Comparison of ENCODE assay signal across 8 mouse cellular contexts in the genomic region with DNA sequence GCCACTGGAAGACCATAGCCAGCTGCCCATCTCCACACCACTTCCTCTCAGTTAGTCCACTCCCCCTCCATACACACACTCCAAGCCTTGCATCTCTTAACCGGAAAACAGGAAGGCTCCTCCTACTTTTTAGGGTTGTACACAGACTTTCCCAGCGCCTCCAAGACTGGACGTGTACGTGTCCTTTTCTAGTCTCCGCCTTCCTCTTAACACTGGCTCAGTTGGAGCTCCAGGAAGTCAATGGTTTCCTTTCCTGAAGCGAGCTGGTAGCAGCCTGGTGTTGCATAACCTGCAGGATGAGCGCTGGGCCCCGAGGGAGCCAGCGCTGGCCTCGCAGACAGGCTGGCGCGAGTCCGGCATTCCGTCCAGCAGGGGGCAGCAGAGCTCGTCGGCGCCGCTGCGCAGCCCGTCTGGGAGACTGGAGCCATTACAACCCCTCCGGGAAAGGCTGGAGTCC.
DNase-seq lines count a peak whose midpoint lies in the region; ATAC-seq and TF ChIP-seq lines count a peak whose summit lies in the region.

No protein-coding gene starts in this region.

- H3K4me3 ChIP-seq in C2C12 (ENCODE audit: insufficient read depth, poor library complexity, severe bottlenecking), result no peak overlapping the region
- peak overlapping the region; percentile 47 for H3K4me3 ChIP-seq in heart, embryonic 10.5 days
- H3K4me3 ChIP-seq in kidney, embryonic 14.5 days (ENCODE audit: low read length), result peak overlapping the region; percentile 1; the same call in 1 of the 2 replicates
- peak overlapping the region; percentile 29 for H3K4me3 ChIP-seq in limb, embryonic 14.5 days (replicated peaks; ENCODE audit: low read length)
- H3K4me3 ChIP-seq in midbrain, embryonic 16.5 days (ENCODE audit: low read depth, low read length), result peak overlapping the region; percentile 29
- peak overlapping the region; percentile 31 for H3K4me3 ChIP-seq in spleen, adult 2 months (ENCODE audit: extremely low read depth, insufficient read depth, insufficient read length)

- H3K4me2 ChIP-seq in kidney, embryonic 14.5 days (replicated peaks; ENCODE audit: low read depth, low read length), result peak overlapping the region; percentile 28; the same call in 1 of the 2 replicates
- peak overlapping the region; percentile 34 for H3K4me2 ChIP-seq in limb, embryonic 14.5 days (replicated peaks; ENCODE audit: low read depth, low read length, severe bottlenecking)
- peak overlapping the region; percentile 44 for H3K4me2 ChIP-seq in midbrain, embryonic 16.5 days (ENCODE audit: low read length)

- H3K9ac ChIP-seq in kidney, embryonic 14.5 days (ENCODE audit: low read depth, low read length), result 0 out of 2 replicates have a peak overlapping the region, but pooled peaks have one; percentile 9
- peak overlapping the region; percentile 38; the same call in 1 of the 2 replicates for H3K9ac ChIP-seq in limb, embryonic 14.5 days (ENCODE audit: low read depth, low read length, severe bottlenecking)
- no peak overlapping the region for H3K9ac ChIP-seq in midbrain, embryonic 16.5 days (ENCODE audit: low read depth, low read length)

- DNase-seq in brain, embryonic 14.5 days (ENCODE audit: low read depth), result peak; percentile 92
- DNase-seq in heart, embryonic 10.5 days (ENCODE audit: low spot score), result peak; percentile 94
- DNase-seq in limb, embryonic 14.5 days (ENCODE audit: low spot score), result peak; percentile 91
- DNase-seq in spleen, adult 2 months (ENCODE audit: low read depth in 1 of 2, low spot score in 2 of 2), result peak; percentile 15 to 79

- H3K36me3 ChIP-seq in C2C12 (ENCODE audit: control insufficient read depth, insufficient read depth), result no peaks in the 10 kb centered on the region
- no peaks in the 10 kb centered on the region for H3K36me3 ChIP-seq in heart, embryonic 10.5 days
- no peaks in the 10 kb centered on the region for H3K36me3 ChIP-seq in kidney, embryonic 14.5 days (ENCODE audit: control insufficient read depth, insufficient read depth, low read length)
- no peaks in the 10 kb centered on the region for H3K36me3 ChIP-seq in limb, embryonic 14.5 days (ENCODE audit: control insufficient read depth, insufficient read depth, low read length)
- no peaks in the 10 kb centered on the region for H3K36me3 ChIP-seq in midbrain, embryonic 16.5 days (ENCODE audit: control insufficient read depth, insufficient read depth, low read length)
- H3K36me3 ChIP-seq in spleen, adult 2 months (ENCODE audit: control insufficient read depth, insufficient read depth, low read length), result no peaks in the 10 kb centered on the region

- H3K9me3 ChIP-seq in heart, embryonic 10.5 days, result no peaks in the 10 kb centered on the region
- H3K9me3 ChIP-seq in kidney, embryonic 14.5 days (ENCODE audit: control insufficient read depth, low read length), result no peaks in the 10 kb centered on the region
- no peaks in the 10 kb centered on the region for H3K9me3 ChIP-seq in limb, embryonic 14.5 days (ENCODE audit: control insufficient read depth, low read length)
- no peaks in the 10 kb centered on the region for H3K9me3 ChIP-seq in midbrain, embryonic 16.5 days (replicated peaks; ENCODE audit: control insufficient read depth, low read length, poor library complexity, severe bottlenecking)

- no peak overlapping the region for H3ac ChIP-seq in C2C12 (ENCODE audit: control insufficient read depth, insufficient read length, low read depth)

- 6% methylated on average over 21 of the region's 21 CpGs for WGBS in heart, embryonic 10.5 days
- WGBS in kidney, embryonic 14.5 days, result 2% methylated on average over 21 of the region's 21 CpGs
- under 1% methylated on average over 21 of the region's 21 CpGs for WGBS in limb, embryonic 14.5 days
- 1% methylated on average over 21 of the region's 21 CpGs for WGBS in midbrain, embryonic 16.5 days
- 1% methylated on average over 21 of the region's 21 CpGs for WGBS in spleen, adult 2 months

- H3K4me1 ChIP-seq in heart, embryonic 10.5 days, result peaks cover 39% of the 10 kb centered on the region
- H3K4me1 ChIP-seq in kidney, embryonic 14.5 days (ENCODE audit: control insufficient read depth, insufficient read depth, low read length), result no peaks in the 10 kb centered on the region
- H3K4me1 ChIP-seq in limb, embryonic 14.5 days (ENCODE audit: control insufficient read depth, insufficient read depth, low read length), result peaks cover 8% of the 10 kb centered on the region; the same call in 1 of the 2 replicates
- H3K4me1 ChIP-seq in midbrain, embryonic 16.5 days (ENCODE audit: control insufficient read depth, insufficient read depth, low read length), result peaks cover 15% of the 10 kb centered on the region
- peaks cover 4% of the 10 kb centered on the region; the same call in 1 of the 2 replicates for H3K4me1 ChIP-seq in spleen, adult 2 months (ENCODE audit: control insufficient read depth, insufficient read depth, insufficient read length)

- TF ChIP-seq CTCF in C2C12 (IDR thresholded peaks at IDR 0.05; ENCODE audit: control insufficient read depth, insufficient read depth, insufficient read length), result peak; percentile 95
- TF ChIP-seq CTCF in brain, embryonic 14.5 days (IDR thresholded peaks at IDR 0.05; ENCODE audit: borderline replicate concordance, extremely low read depth, insufficient read depth, insufficient read length), result peak; percentile 95
- peak; percentile 93 for TF ChIP-seq CTCF in spleen, adult 2 months (IDR thresholded peaks at IDR 0.05; ENCODE audit: extremely low read depth, insufficient read depth, insufficient read length, insufficient replicate concordance)

- no peak for TF ChIP-seq POLR2A in brain, embryonic 14.5 days (IDR thresholded peaks at IDR 0.05; ENCODE audit: borderline replicate concordance, extremely low read depth, insufficient read depth, insufficient read length, poor library complexity, severe bottlenecking)
- TF ChIP-seq POLR2A in limb, embryonic 14.5 days (IDR thresholded peaks at IDR 0.05; ENCODE audit: borderline replicate concordance, extremely low read depth, insufficient read depth, insufficient read length), result no peak
- no peak for TF ChIP-seq POLR2A in spleen, adult 2 months (IDR thresholded peaks at IDR 0.05; ENCODE audit: low read depth, low read length)

- no peaks in the 10 kb centered on the region for H3K27me3 ChIP-seq in C2C12 (ENCODE audit: control insufficient read depth, insufficient read depth, insufficient read length)
- no peaks in the 10 kb centered on the region for H3K27me3 ChIP-seq in heart, embryonic 10.5 days (ENCODE audit: insufficient read depth, poor library complexity, severe bottlenecking)
- no peaks in the 10 kb centered on the region for H3K27me3 ChIP-seq in kidney, embryonic 14.5 days (ENCODE audit: control insufficient read depth, insufficient read depth, low read length)
- no peaks in the 10 kb centered on the region for H3K27me3 ChIP-seq in limb, embryonic 14.5 days (ENCODE audit: control insufficient read depth, insufficient read depth, low read length)
- no peaks in the 10 kb centered on the region for H3K27me3 ChIP-seq in midbrain, embryonic 16.5 days (ENCODE audit: control insufficient read depth, insufficient read depth, low read depth, low read length)
- no peaks in the 10 kb centered on the region for H3K27me3 ChIP-seq in spleen, adult 2 months (ENCODE audit: control insufficient read depth, insufficient read depth, low read length)

- H3K79me3 ChIP-seq in C2C12 (ENCODE audit: low read depth), result no peaks in the 10 kb centered on the region

- ATAC-seq in erythroblast, adult 5-6 weeks (replicated peaks; ENCODE audit: low FRiP score, poor library complexity, severe bottlenecking), result 0 out of 2 replicates have a peak, but pooled peaks have one; percentile 55
- peak; percentile 92 for ATAC-seq in kidney, embryonic 14.5 days (ENCODE audit: low FRiP score, low TSS enrichment)
- ATAC-seq in limb, embryonic 14.5 days (ENCODE audit: low FRiP score, low read depth), result peak; percentile 91
- ATAC-seq in midbrain, embryonic 16.5 days, result peak; percentile 85

- H3K79me2 ChIP-seq in C2C12 (ENCODE audit: control insufficient read depth, insufficient read depth), result no peaks in the 10 kb centered on the region

- peak overlapping the region; percentile 84 for H3K27ac ChIP-seq in heart, embryonic 10.5 days
- H3K27ac ChIP-seq in kidney, embryonic 14.5 days (ENCODE audit: low read depth, low read length), result peak overlapping the region; percentile 24
- peak overlapping the region; percentile 74 for H3K27ac ChIP-seq in limb, embryonic 14.5 days (replicated peaks; ENCODE audit: low read depth, low read length)
- no peak overlapping the region for H3K27ac ChIP-seq in midbrain, embryonic 16.5 days (ENCODE audit: low read length)
- 0 out of 2 replicates have a peak overlapping the region, but pooled peaks have one; percentile 12 for H3K27ac ChIP-seq in spleen, adult 2 months (ENCODE audit: insufficient read depth, low read length)

TF ChIP-seq in C2C12, 6 proteins besides CTCF, POLR2A, EP300 and RAD21:
- TF ChIP-seq USF1 (IDR thresholded peaks at IDR 0.05; ENCODE audit: low read depth) (no peak), FOSL1 (IDR thresholded peaks at IDR 0.05; ENCODE audit: insufficient read depth, low read length, poor library complexity, severe bottlenecking) (no peak), CEBPB (IDR thresholded peaks at IDR 0.05; ENCODE audit: low read depth) (peak; percentile 95), MYOD1 (IDR thresholded peaks at IDR 0.05; ENCODE audit: control insufficient read depth, insufficient read length, low read depth) (no peak), MYOG (IDR thresholded peaks at IDR 0.05; ENCODE audit: control insufficient read depth, extremely low read depth, insufficient read length) (no peak), MAX (IDR thresholded peaks at IDR 0.05) (no peak)
